Mouse (Mus musculus) lung, adult 2 months (tissue): Measurements from ENCODE around the gene Ugt1a1. TPM values are rescaled to one million over a fixed set of nuclear protein-coding genes. Genes with fewer than 3 reads are reported as not detected.

ENCODE experiments used
- DNase-seq: peaks from one replicate; pipeline ENCODE4 v3.0.0; 2022
- H3K4me1 ChIP-seq: fragments of 200-500 bp; 2 replicates; pipeline ENCODE4 v1.6.1; 2011; ENCODE audit warnings: low read length; ENCODE audit not compliant: control insufficient read depth, insufficient read depth
- H3K4me3 ChIP-seq: fragments of 200-500 bp; replicated peaks from 2 replicates; pipeline ENCODE3; 2011; ENCODE audit warnings: low read depth, mild to moderate bottlenecking, control low read depth, low read length; ENCODE audit errors: extremely low read depth
- CTCF ChIP-seq: fragments of 200-500 bp; IDR thresholded peaks from 2 replicates; pipeline ENCODE4 v1.5.1; 2011; ENCODE audit warnings: mild to moderate bottlenecking, low read length, control low read depth; ENCODE audit not compliant: insufficient read depth
- POLR2A ChIP-seq: fragments of 200-500 bp; IDR thresholded peaks from 2 replicates; pipeline ENCODE4 v1.6.1; 2011; ENCODE audit warnings: low read depth, mild to moderate bottlenecking, control low read depth, low read length, borderline replicate concordance; ENCODE audit errors: extremely low read depth
- WGBS: fragments of 180-500 bp; shearing (Covaris S2); methylation state at CpG from one replicate; pipeline ENCODE4 v1.1.7; 2018; 5-methylcytosine and 5-hydroxymethylcytosine counted together
- polyA plus RNA-seq: library from polyadenylated mRNA; depleted of rRNA; stranded (reverse); fragments of >200 nt; gene quantifications from 2 replicates; pipeline ENCODE4 v1.2.3, GENCODE M21; 2012

The Ugt1a1 gene
- polyA plus RNA-seq, 1 experiment = 1.3 TPM

- TF ChIP-seq POLR2A (no peak), CTCF (no peak)
- no peaks in the 10 kb centered on the region for H3K4me1 ChIP-seq
- no peak overlapping the region for H3K4me3 ChIP-seq
- DNase-seq = no peak
- 55% methylated on average over 2 of the region's 2 CpGs for WGBS
Measured at GRCm38 (mm10) chr1:88255466-88255857, 43.7 kb downstream of the Ugt1a1 start.

- 74% methylated on average over 13 of the region's 13 CpGs for WGBS
- no peak for TF ChIP-seq POLR2A
- no peak for TF ChIP-seq CTCF
- Histone ChIP-seq H3K4me3 (no peak overlapping the region), H3K4me1 (no peaks in the 10 kb centered on the region)
- DNase-seq = no peak
Measured at GRCm38 (mm10) chr1:88255989-88256754, 44.4 kb downstream of the Ugt1a1 start.

- TF ChIP-seq POLR2A (no peak), CTCF (no peak)
- Histone ChIP-seq H3K4me1 (no peaks in the 10 kb centered on the region), H3K4me3 (no peak overlapping the region)
- 70% methylated on average over 10 of the region's 10 CpGs for WGBS
- no peak for DNase-seq
Measured at GRCm38 (mm10) chr1:88256886-88257663, 45.3 kb downstream of the Ugt1a1 start.

- no peaks in the 10 kb centered on the region for H3K4me1 ChIP-seq
- no peak for DNase-seq
- WGBS = 80% methylated on average over 6 of the region's 6 CpGs
- H3K4me3 ChIP-seq = no peak overlapping the region
- TF ChIP-seq POLR2A = no peak
- TF ChIP-seq CTCF = no peak
Measured at GRCm38 (mm10) chr1:88257681-88258080, 45.9 kb downstream of the Ugt1a1 start.

GRCm38 (mm10) chr1:88258361-88258760 lies 46.6 kb downstream of the Ugt1a1 start:
- Histone ChIP-seq H3K4me1 (no peaks in the 10 kb centered on the region), H3K4me3 (no peak overlapping the region)
- WGBS = 66% methylated on average over 6 of the region's 6 CpGs
- no peak for TF ChIP-seq CTCF
- no peak for TF ChIP-seq POLR2A
- DNase-seq = no peak

DNA sequence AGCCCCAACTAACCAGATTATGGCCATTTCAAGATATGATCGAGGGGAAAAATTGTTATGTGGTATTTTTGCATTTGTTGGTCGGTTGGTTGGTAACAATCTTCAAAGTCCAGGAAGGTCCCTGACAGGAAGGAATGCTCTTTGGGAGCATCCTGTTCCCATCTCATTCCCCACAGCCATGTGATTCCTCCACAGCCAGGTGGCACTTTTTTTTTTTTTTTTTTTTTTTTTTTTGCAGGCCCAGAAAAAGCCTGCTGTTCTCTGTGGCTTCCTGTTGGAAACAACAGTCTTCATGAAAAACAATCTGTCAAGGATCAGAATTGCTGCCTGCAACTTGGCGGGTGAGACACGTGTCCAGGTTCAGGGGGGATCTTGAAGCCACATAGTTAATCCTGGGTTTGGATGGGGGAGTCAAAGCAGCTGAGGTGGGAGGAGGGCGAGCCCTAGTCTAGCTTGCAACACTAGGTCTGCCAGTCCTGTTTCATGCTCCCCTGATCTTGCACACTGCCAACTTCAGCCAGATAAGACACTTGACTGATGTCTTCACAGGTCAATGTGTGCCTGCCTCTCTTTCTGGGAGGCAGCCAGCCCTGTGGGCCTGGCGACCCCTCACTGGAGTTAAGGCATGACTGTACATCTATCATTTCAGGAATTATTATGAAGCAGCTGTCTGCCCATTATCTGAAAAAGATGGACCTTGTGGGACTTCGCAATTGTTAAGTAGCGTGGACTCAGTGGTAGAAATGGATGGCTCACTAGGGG lies 47.3 kb downstream of the Ugt1a1 start:
- TF ChIP-seq CTCF (no peak), POLR2A (no peak)
- no peak for DNase-seq
- no peaks in the 10 kb centered on the region for H3K4me1 ChIP-seq
- H3K4me3 ChIP-seq = no peak overlapping the region
- 50% methylated on average over 8 of the region's 8 CpGs for WGBS

DNA sequence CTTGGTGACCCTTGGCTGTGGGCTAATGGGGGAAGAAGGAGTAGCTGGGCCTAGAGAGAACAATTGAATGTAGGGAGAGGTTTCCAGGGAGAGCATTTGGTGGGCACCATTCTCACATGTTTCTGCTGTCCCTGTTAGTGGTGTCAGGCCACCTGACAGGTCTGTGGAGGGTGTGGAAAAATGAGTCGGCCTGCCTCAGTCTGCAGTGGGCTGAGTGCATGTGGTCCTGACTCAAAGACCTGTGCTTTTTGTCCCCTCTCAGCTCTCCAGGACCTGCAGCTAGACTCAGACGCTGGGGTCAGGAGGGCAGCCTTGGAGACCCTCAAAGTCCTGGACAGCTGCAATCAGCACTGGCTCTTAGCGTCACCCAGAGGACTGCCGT lies 47.9 kb downstream of the Ugt1a1 start:
- Histone ChIP-seq H3K4me3 (no peak overlapping the region), H3K4me1 (no peaks in the 10 kb centered on the region)
- no peak for DNase-seq
- no peak for TF ChIP-seq CTCF
- no peak for TF ChIP-seq POLR2A
- WGBS = 70% methylated on average over 4 of the region's 4 CpGs

GRCm38 (mm10) chr1:88260114-88260513 lies 48.4 kb downstream of the Ugt1a1 start:
- 69% methylated on average over 6 of the region's 6 CpGs for WGBS
- no peaks in the 10 kb centered on the region for H3K4me1 ChIP-seq
- TF ChIP-seq POLR2A (no peak), CTCF (no peak)
- no peak for DNase-seq
- no peak overlapping the region for H3K4me3 ChIP-seq

GRCm38 (mm10) chr1:88260604-88261377 lies 49.0 kb downstream of the Ugt1a1 start:
- H3K4me3 ChIP-seq = no peak overlapping the region
- WGBS = 75% methylated on average over 10 of the region's 10 CpGs
- no peak for DNase-seq
- no peak for TF ChIP-seq POLR2A
- no peak for TF ChIP-seq CTCF
- no peaks in the 10 kb centered on the region for H3K4me1 ChIP-seq

DNA sequence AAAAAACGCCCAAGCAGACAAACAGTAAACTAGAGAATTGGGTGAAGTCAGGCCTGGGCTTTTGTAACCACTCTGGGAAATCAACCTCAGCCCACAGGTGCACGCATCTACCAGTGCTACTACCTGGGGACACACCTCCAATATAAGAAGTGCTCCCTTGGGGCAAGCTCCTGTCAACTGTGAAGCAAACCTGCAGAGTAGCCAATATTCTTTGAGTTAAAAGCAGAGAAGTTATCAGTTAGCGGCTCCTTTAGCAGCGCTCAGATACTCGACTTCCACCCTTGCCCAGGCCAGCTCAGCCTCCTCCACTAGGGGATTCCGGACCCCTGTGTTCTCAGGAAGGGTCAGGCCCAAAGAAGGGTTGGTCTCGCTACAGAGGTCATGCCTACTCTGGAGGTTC lies 49.9 kb downstream of the Ugt1a1 start:
- WGBS = 85% methylated on average over 7 of the region's 7 CpGs
- Histone ChIP-seq H3K4me1 (no peaks in the 10 kb centered on the region), H3K4me3 (no peak overlapping the region)
- DNase-seq = no peak
- TF ChIP-seq CTCF (no peak), POLR2A (no peak)
